Mouse (Mus musculus): ENCODE measurements at regions not wholly inside any gene's neighbourhood (a gene's known extent, or its start where the extent isn't known, plus 50 kb on each side); places are given as distances from the start of the nearest gene placed in this dataset.
A peak's percentile ranks its signal among the peaks of the same experiment; 100 is the strongest.

- ATAC-seq (replicated peaks; ENCODE audit: low FRiP score): no peak
- WGBS: 75% methylated on average over 2 of the region's 3 CpGs
- Histone ChIP-seq H3K4me2 (no peak overlapping the region), H3K9me3 (ENCODE audit: control insufficient read depth, low read length) (no peaks in the 10 kb centered on the region), H3K36me3 (ENCODE audit: control insufficient read depth, insufficient read depth, low read length) (no peaks in the 10 kb centered on the region), H3K4me1 (replicated peaks; ENCODE audit: control insufficient read depth, insufficient read depth, low read length) (no peaks in the 10 kb centered on the region), H3K27ac (ENCODE audit: low read depth, low read length) (no peak overlapping the region), H3K27me3 (replicated peaks; ENCODE audit: control insufficient read depth, insufficient read depth, low read length) (no peaks in the 10 kb centered on the region), H3K9ac (ENCODE audit: low read depth, low read length) (no peak overlapping the region), H3K4me3 (ENCODE audit: low read depth, low read length) (no peak overlapping the region)
- DNase-seq (ENCODE audit: low spot score): no peak
These were observed 117.4 kb upstream of the Med14 start for GRCm38 (mm10) chrX:12879233-12879632.

- DNase-seq (ENCODE audit: low spot score) (no peak), ATAC-seq (replicated peaks; ENCODE audit: low FRiP score) (no peak)
- Histone ChIP-seq H3K27me3 (replicated peaks; ENCODE audit: control insufficient read depth, insufficient read depth, low read length) (no peaks in the 10 kb centered on the region), H3K4me3 (ENCODE audit: low read depth, low read length) (no peak overlapping the region), H3K4me2 (no peak overlapping the region), H3K4me1 (replicated peaks; ENCODE audit: control insufficient read depth, insufficient read depth, low read length) (no peaks in the 10 kb centered on the region), H3K27ac (ENCODE audit: low read depth, low read length) (no peak overlapping the region), H3K9ac (ENCODE audit: low read depth, low read length) (no peak overlapping the region), H3K36me3 (ENCODE audit: control insufficient read depth, insufficient read depth, low read length) (no peaks in the 10 kb centered on the region), H3K9me3 (ENCODE audit: control insufficient read depth, low read length) (no peaks in the 10 kb centered on the region)
- WGBS: 55% methylated on average over 4 of the region's 4 CpGs
These were observed 115.6 kb upstream of the Med14 start for GRCm38 (mm10) chrX:12877506-12877905.

GRCm38 (mm10) chrX:12873698-12874144 is 111.8 kb upstream of the Med14 start:
- DNase-seq (ENCODE audit: low spot score) (peak; percentile 50), ATAC-seq (replicated peaks; ENCODE audit: low FRiP score) (peak; percentile 45; the same call in 1 of the 2 replicates)
- peak overlapping the region; percentile 49 for H3K4me2 ChIP-seq
- peak overlapping the region; percentile 31; the same call in 1 of the 2 replicates for H3K4me3 ChIP-seq (ENCODE audit: low read depth, low read length)
- H3K36me3 ChIP-seq (ENCODE audit: control insufficient read depth, insufficient read depth, low read length): no peaks in the 10 kb centered on the region
- no peak overlapping the region for H3K9ac ChIP-seq (ENCODE audit: low read depth, low read length)
- H3K4me1 ChIP-seq (replicated peaks; ENCODE audit: control insufficient read depth, insufficient read depth, low read length): no peaks in the 10 kb centered on the region
- H3K27ac ChIP-seq (ENCODE audit: low read depth, low read length): no peak overlapping the region
- 46% methylated on average over 22 of the region's 22 CpGs for whole genome bisulfite sequencing
- no peaks in the 10 kb centered on the region for H3K9me3 ChIP-seq (ENCODE audit: control insufficient read depth, low read length)
- no peaks in the 10 kb centered on the region for H3K27me3 ChIP-seq (replicated peaks; ENCODE audit: control insufficient read depth, insufficient read depth, low read length)

GRCm38 (mm10) chrX:12873230-12873629 is 111.4 kb upstream of the Med14 start:
- no peak for ATAC-seq (replicated peaks; ENCODE audit: low FRiP score)
- no peak for DNase-seq (ENCODE audit: low spot score)
- no peak overlapping the region for H3K27ac ChIP-seq (ENCODE audit: low read depth, low read length)
- no peaks in the 10 kb centered on the region for H3K9me3 ChIP-seq (ENCODE audit: control insufficient read depth, low read length)
- no peak overlapping the region for H3K9ac ChIP-seq (ENCODE audit: low read depth, low read length)
- H3K27me3 ChIP-seq (replicated peaks; ENCODE audit: control insufficient read depth, insufficient read depth, low read length): no peaks in the 10 kb centered on the region
- peak overlapping the region; percentile 31; the same call in 1 of the 2 replicates for H3K4me3 ChIP-seq (ENCODE audit: low read depth, low read length)
- no peaks in the 10 kb centered on the region for H3K36me3 ChIP-seq (ENCODE audit: control insufficient read depth, insufficient read depth, low read length)
- no peaks in the 10 kb centered on the region for H3K4me1 ChIP-seq (replicated peaks; ENCODE audit: control insufficient read depth, insufficient read depth, low read length)
- H3K4me2 ChIP-seq: peak overlapping the region; percentile 49; the same call in 1 of the 2 replicates
- WGBS: 46% methylated on average over 6 of the region's 6 CpGs

- Histone ChIP-seq H3K36me3 (ENCODE audit: control insufficient read depth, insufficient read depth, low read length) (no peaks in the 10 kb centered on the region), H3K4me2 (no peak overlapping the region), H3K4me1 (replicated peaks; ENCODE audit: control insufficient read depth, insufficient read depth, low read length) (no peaks in the 10 kb centered on the region), H3K4me3 (ENCODE audit: low read depth, low read length) (no peak overlapping the region), H3K27me3 (replicated peaks; ENCODE audit: control insufficient read depth, insufficient read depth, low read length) (0 out of 2 replicates have a peak, but pooled peaks cover 2% of the 10 kb centered on the region), H3K27ac (ENCODE audit: low read depth, low read length) (no peak overlapping the region), H3K9ac (ENCODE audit: low read depth, low read length) (no peak overlapping the region), H3K9me3 (ENCODE audit: control insufficient read depth, low read length) (no peaks in the 10 kb centered on the region)
- ATAC-seq (replicated peaks; ENCODE audit: low FRiP score) (no peak; the same call in 1 of the 2 replicates), DNase-seq (ENCODE audit: low spot score) (no peak)
- WGBS: 80% methylated on average over 5 of the region's 5 CpGs
These were observed 105.1 kb upstream of the Med14 start for GRCm38 (mm10) chrX:12866885-12867498.

GRCm38 (mm10) chrX:12866176-12866575 is 104.3 kb upstream of the Med14 start:
- Histone ChIP-seq H3K27ac (ENCODE audit: low read depth, low read length) (no peak overlapping the region), H3K9me3 (ENCODE audit: control insufficient read depth, low read length) (no peaks in the 10 kb centered on the region), H3K9ac (ENCODE audit: low read depth, low read length) (no peak overlapping the region), H3K4me1 (replicated peaks; ENCODE audit: control insufficient read depth, insufficient read depth, low read length) (no peaks in the 10 kb centered on the region), H3K4me3 (ENCODE audit: low read depth, low read length) (no peak overlapping the region), H3K36me3 (ENCODE audit: control insufficient read depth, insufficient read depth, low read length) (no peaks in the 10 kb centered on the region), H3K4me2 (no peak overlapping the region), H3K27me3 (replicated peaks; ENCODE audit: control insufficient read depth, insufficient read depth, low read length) (0 out of 2 replicates have a peak, but pooled peaks cover 2% of the 10 kb centered on the region)
- ATAC-seq (replicated peaks; ENCODE audit: low FRiP score) (no peak), DNase-seq (ENCODE audit: low spot score) (no peak)
- WGBS: 82% methylated on average over 3 of the region's 3 CpGs

GRCm38 (mm10) chrX:12860168-12860567 is 98.3 kb upstream of the Med14 start:
- no peaks in the 10 kb centered on the region for H3K9me3 ChIP-seq (ENCODE audit: control insufficient read depth, low read length)
- H3K36me3 ChIP-seq (ENCODE audit: control insufficient read depth, insufficient read depth, low read length): no peaks in the 10 kb centered on the region
- no peak overlapping the region for H3K9ac ChIP-seq (ENCODE audit: low read depth, low read length)
- no peak overlapping the region for H3K27ac ChIP-seq (ENCODE audit: low read depth, low read length)
- H3K27me3 ChIP-seq (replicated peaks; ENCODE audit: control insufficient read depth, insufficient read depth, low read length): 0 out of 2 replicates have a peak, but pooled peaks cover under 1% of the 10 kb centered on the region
- H3K4me3 ChIP-seq (ENCODE audit: low read depth, low read length): no peak overlapping the region
- H3K4me2 ChIP-seq: no peak overlapping the region
- no peak for DNase-seq (ENCODE audit: low spot score)
- H3K4me1 ChIP-seq (replicated peaks; ENCODE audit: control insufficient read depth, insufficient read depth, low read length): no peaks in the 10 kb centered on the region
- no peak for ATAC-seq (replicated peaks; ENCODE audit: low FRiP score)
- 75% methylated on average over 6 of the region's 6 CpGs for WGBS

- DNase-seq (ENCODE audit: low spot score): no peak
- Histone ChIP-seq H3K9me3 (ENCODE audit: control insufficient read depth, low read length) (no peaks in the 10 kb centered on the region), H3K9ac (ENCODE audit: low read depth, low read length) (no peak overlapping the region), H3K27ac (ENCODE audit: low read depth, low read length) (no peak overlapping the region), H3K27me3 (replicated peaks; ENCODE audit: control insufficient read depth, insufficient read depth, low read length) (no peaks in the 10 kb centered on the region), H3K36me3 (ENCODE audit: control insufficient read depth, insufficient read depth, low read length) (no peaks in the 10 kb centered on the region), H3K4me3 (ENCODE audit: low read depth, low read length) (no peak overlapping the region), H3K4me2 (no peak overlapping the region), H3K4me1 (replicated peaks; ENCODE audit: control insufficient read depth, insufficient read depth, low read length) (no peaks in the 10 kb centered on the region)
- no peak for ATAC-seq (replicated peaks; ENCODE audit: low FRiP score)
- 78% methylated on average over 2 of the region's 2 CpGs for WGBS
These were observed 96.9 kb upstream of the Med14 start for GRCm38 (mm10) chrX:12858757-12859156.
